Mouse (Mus musculus): ENCODE measurements around the gene Ttpal.

Ttpal gene

GRCm38 (mm10) chr2:163661371-163661850, 59.3 kb downstream of the Ttpal start:
- DNase-seq (ENCODE audit: low spot score in 2 of 2), result peak; percentile 37 to 52

- no peak for DNase-seq (ENCODE audit: low spot score in 2 of 2)
Measured at GRCm38 (mm10) chr2:163662076-163662475, 60.0 kb downstream of the Ttpal start.

GRCm38 (mm10) chr2:163662698-163663221, 60.6 kb downstream of the Ttpal start:
- DNase-seq (ENCODE audit: low spot score in 2 of 2), result no peak

DNA sequence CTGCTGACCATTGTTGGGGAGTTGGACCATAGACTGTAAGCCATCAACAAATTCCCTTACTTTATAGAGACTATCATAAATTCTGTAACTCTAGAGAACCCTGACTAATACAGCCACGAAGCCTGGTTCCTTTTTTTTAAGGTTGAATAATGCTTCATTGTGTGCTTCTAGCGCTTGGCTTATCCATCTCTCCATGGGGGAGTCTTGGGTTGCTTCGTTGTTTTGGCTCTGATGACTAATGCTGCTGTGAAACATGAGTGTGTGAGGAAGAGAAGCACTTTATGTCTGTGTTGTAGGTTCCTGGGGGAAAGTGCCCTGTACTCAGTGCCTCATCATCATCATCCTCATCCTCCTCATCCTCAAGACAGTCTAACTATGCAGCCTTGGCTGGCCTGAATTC, 61.8 kb downstream of the Ttpal start:
- DNase-seq (ENCODE audit: low spot score in 2 of 2), result no peak

GRCm38 (mm10) chr2:163667045-163667444, 64.9 kb downstream of the Ttpal start:
- DNase-seq (ENCODE audit: low spot score in 2 of 2), result no peak

Data from frontal cortex, postnatal 10 days (tissue).